Mouse (Mus musculus) heart, postnatal 0 days (tissue): ENCODE data around the gene Tmprss3.

Experiments used
- CTCF ChIP-seq: IDR thresholded peaks from 2 replicates; pipeline ENCODE4 v1.5.1; 2016; ENCODE audit warnings: antibody characterized with exemption, control low read depth, low read depth
- EP300 ChIP-seq: IDR thresholded peaks from 2 replicates; pipeline ENCODE4 v1.6.1; 2016; ENCODE audit warnings: antibody characterized with exemption, low read depth

GRCm38 (mm10) chr17:31208654-31209053 is 9.9 kb upstream of the Tmprss3 start:
- no peak for TF ChIP-seq CTCF
- no peak for TF ChIP-seq EP300
